Mouse (Mus musculus): ENCODE results near the gene Pip4k2b. TPM values are rescaled to one million over a fixed set of nuclear protein-coding genes. Genes with fewer than 3 reads are reported as not detected.

Pip4k2b gene
- polyA plus RNA-seq, 1 experiment = 28.3 TPM

DNA sequence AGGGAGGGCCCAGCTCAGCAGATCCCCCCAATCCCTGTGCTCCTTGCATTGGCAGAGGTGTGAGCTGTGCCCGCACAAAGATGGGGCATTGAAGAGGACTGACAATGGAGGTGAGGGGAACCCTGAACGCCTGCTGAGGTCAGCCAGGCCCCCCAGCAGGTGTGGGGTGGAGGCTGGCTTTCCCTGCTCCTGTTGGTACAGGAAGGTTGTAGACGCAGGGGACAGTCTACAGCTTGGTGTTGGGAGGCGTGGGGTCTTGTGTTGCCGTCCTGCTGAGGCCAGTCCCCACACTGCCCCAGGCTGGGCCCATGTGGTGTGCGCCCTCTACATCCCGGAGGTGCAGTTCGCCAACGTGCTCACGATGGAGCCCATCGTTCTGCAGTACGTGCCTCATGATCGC, 79.1 kb downstream of the Pip4k2b start:
- no peak overlapping the region for H3ac ChIP-seq (ENCODE audit: control insufficient read depth, insufficient read length, low read depth)
- H3K36me3 ChIP-seq (ENCODE audit: control insufficient read depth, insufficient read depth) = peaks cover 27% of the 10 kb centered on the region
- peaks cover 19% of the 10 kb centered on the region for H3K79me3 ChIP-seq (ENCODE audit: low read depth)
- no peak overlapping the region for H3K4me3 ChIP-seq (ENCODE audit: insufficient read depth, poor library complexity, severe bottlenecking)
- H3K27me3 ChIP-seq (ENCODE audit: control insufficient read depth, insufficient read depth, insufficient read length) = no peaks in the 10 kb centered on the region
- no peak for TF ChIP-seq CEBPB (IDR thresholded peaks at IDR 0.05; ENCODE audit: low read depth)
- no peak for TF ChIP-seq MYOD1 (IDR thresholded peaks at IDR 0.05; ENCODE audit: control insufficient read depth, insufficient read length, low read depth)
- no peak for TF ChIP-seq CTCF (IDR thresholded peaks at IDR 0.05; ENCODE audit: control insufficient read depth, insufficient read depth, insufficient read length)
- no peak for TF ChIP-seq USF1 (IDR thresholded peaks at IDR 0.05; ENCODE audit: low read depth)
- H3K79me2 ChIP-seq (ENCODE audit: control insufficient read depth, insufficient read depth) = peaks cover 34% of the 10 kb centered on the region

Small RNA genes lying within 50 kb of the gene (microRNA-seq; reads per million reads assigned to microRNA genes)
- gene Mir6927 (ENCODE audit: borderline microRNAs expressed) (0.32 reads per million), gene Mir8102 (ENCODE audit: borderline microRNAs expressed) (0.16 reads per million)

Other genes with a start within 250 kb of the Pip4k2b start
- gene 4933428G20Rik, start 244.4 kb downstream of the Pip4k2b start, polyA plus RNA-seq (2012; fragmentation: generic; extraction: Trizol) = 0.34 TPM
- 0.01 TPM for gene Srcin1, start 168.5 kb downstream of the Pip4k2b start, polyA plus RNA-seq (2012; fragmentation: generic; extraction: Trizol)
- gene Epop, start 115.0 kb downstream of the Pip4k2b start, polyA plus RNA-seq (2012; fragmentation: generic; extraction: Trizol) = 15.9 TPM
- 12.5 TPM for gene Mllt6, start 81.3 kb downstream of the Pip4k2b start, polyA plus RNA-seq (2012; fragmentation: generic; extraction: Trizol)
- 110 TPM for gene Cisd3, start 58.9 kb downstream of the Pip4k2b start, polyA plus RNA-seq (2012; fragmentation: generic; extraction: Trizol)
- 29.2 TPM for gene Pcgf2, start 44.2 kb downstream of the Pip4k2b start, polyA plus RNA-seq (2012; fragmentation: generic; extraction: Trizol)
- gene Psmb3, start 41.3 kb downstream of the Pip4k2b start, polyA plus RNA-seq (2012; fragmentation: generic; extraction: Trizol) = 690 TPM
- gene Cwc25, start 21.9 kb upstream of the Pip4k2b start, polyA plus RNA-seq (2012; fragmentation: generic; extraction: Trizol) = 8.7 TPM
- gene 1700001P01Rik, start 31.2 kb upstream of the Pip4k2b start, polyA plus RNA-seq (2012; fragmentation: generic; extraction: Trizol) = 0.14 TPM
- gene Rpl23, start 37.7 kb upstream of the Pip4k2b start, polyA plus RNA-seq (2012; fragmentation: generic; extraction: Trizol) = 1,391 TPM
- gene Lasp1, start 54.3 kb upstream of the Pip4k2b start, polyA plus RNA-seq (2012; fragmentation: generic; extraction: Trizol) = 219 TPM
- gene B230217C12Rik, start 96.1 kb upstream of the Pip4k2b start, polyA plus RNA-seq (2012; fragmentation: generic; extraction: Trizol) = 4.9 TPM
- gene Fbxo47, start 139.4 kb upstream of the Pip4k2b start, polyA plus RNA-seq (2012; fragmentation: generic; extraction: Trizol) = 0.11 TPM
- gene Plxdc1, start 241.7 kb upstream of the Pip4k2b start, polyA plus RNA-seq (2012; fragmentation: generic; extraction: Trizol) = 0.25 TPM

Data from C2C12 (cell line).